ENCODE assay signal across 9 mouse cellular contexts in genomic region chr8:101097851-101098250, GRCm38 (mm10).
DNase-seq lines count a peak whose midpoint lies in the region.
"Had no signal": no experiment of that assay in that cellular context is flagged by ENCODE, and none has a peak within 500 bp of the region (broad histone marks: within the 10 kb centered on the region; RNA-seq: fewer than 3 reads in every experiment).

No protein-coding gene starts in this region.

- peak; percentile 26 for DNase-seq in cerebellum, adult 8-10 months
- DNase-seq in frontal cortex, postnatal 14 days (ENCODE audit: low spot score in 2 of 2) = peak; percentile 14 to 19
- DNase-seq in left cerebral cortex, adult 11 months (ENCODE audit: low spot score) = peak; percentile 16
- peak; percentile 18 for DNase-seq in right cerebral cortex, postnatal 14 days
- DNase-seq in adrenal gland, postnatal 14 days = no peak
- DNase-seq in kidney, postnatal 25 days = no peak
- no peak for DNase-seq in retina, embryonic 14.5 days (ENCODE audit: low spot score)
- no peak for DNase-seq in gastrocnemius, postnatal 14 days
- DNase-seq: thymus, postnatal 36 days had no signal

- intact Hi-C loops in gastrocnemius, postnatal 14 days (cut with DNase I; ENCODE audit: low total_unique reads) = no loop called here

Comparison
In these comparisons a context has a peak if more than half of its experiments do, and no peak if none do; other contexts are left out.
1. DNase-seq: peak in cerebellum, adult 8-10 months (single experiment), frontal cortex, postnatal 14 days (2 of 2), left cerebral cortex, adult 11 months (single experiment) and right cerebral cortex, postnatal 14 days (single experiment); none in adrenal gland, postnatal 14 days (single experiment), kidney, postnatal 25 days (0 of 2), retina, embryonic 14.5 days (single experiment) and gastrocnemius, postnatal 14 days (single experiment).